Mouse (Mus musculus): ENCODE measurements around the gene Sirt3. TPM values are rescaled to one million over a fixed set of nuclear protein-coding genes. Genes with fewer than 3 reads are reported as not detected.

Gene Sirt3
- polyA plus RNA-seq, 1 experiment from 2014 or later, result 66.9 TPM

DNA sequence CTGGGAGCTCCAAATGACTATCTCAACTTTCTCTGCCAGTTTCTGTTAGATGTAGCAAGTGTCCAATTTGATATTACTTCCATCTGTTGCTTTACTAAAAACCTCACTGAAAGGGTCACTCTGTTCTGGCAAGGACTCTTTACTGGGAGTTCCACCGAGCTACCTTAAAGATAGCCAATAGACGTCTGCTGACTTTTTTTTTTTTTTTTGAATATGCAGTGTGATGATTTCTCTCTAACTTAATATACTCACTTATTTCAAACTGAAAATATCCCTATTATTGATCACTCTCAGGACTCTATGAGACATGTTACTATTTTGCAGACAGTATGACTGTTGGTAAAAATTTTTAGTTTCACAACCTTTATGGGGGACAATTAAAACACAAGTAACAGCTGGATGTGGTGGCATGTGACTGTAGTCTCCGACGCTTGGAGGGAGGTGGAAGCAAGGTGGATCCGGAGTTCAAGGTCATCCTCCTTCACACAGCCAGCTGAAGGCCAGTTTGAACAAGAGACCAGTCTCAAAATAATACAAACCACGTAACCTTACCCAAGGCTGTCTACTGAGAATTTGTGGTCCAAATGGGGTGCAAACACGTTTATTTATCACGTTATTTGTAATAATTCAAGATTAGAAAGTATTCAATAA lies 1.1 kb downstream of the Sirt3 start:
- no peak for DNase-seq
- H3K27me3 ChIP-seq (ENCODE audit: insufficient read depth, low read length), result no peaks in the 10 kb centered on the region
- H3K9me3 ChIP-seq (ENCODE audit: low read length), result no peaks in the 10 kb centered on the region
- H3K9ac ChIP-seq (replicated peaks), result peak overlapping the region; percentile 90
- H3K4me2 ChIP-seq (ENCODE audit: low read depth, low read length), result peak overlapping the region; percentile 89
- peak overlapping the region; percentile 88 for H3K4me3 ChIP-seq (ENCODE audit: low read depth, low read length)
- peaks cover 19% of the 10 kb centered on the region for H3K36me3 ChIP-seq (replicated peaks; ENCODE audit: insufficient read depth, low read length)
- peak overlapping the region; percentile 93 for H3K27ac ChIP-seq (ENCODE audit: low read depth)
- H3K4me1 ChIP-seq (ENCODE audit: insufficient read depth), result peaks cover 22% of the 10 kb centered on the region
- no peak for TF ChIP-seq EP300 (IDR thresholded peaks at IDR 0.05; ENCODE audit: low read depth)
- TF ChIP-seq CTCF (IDR thresholded peaks at IDR 0.05; ENCODE audit: low read depth), result no peak
- peak; percentile 9; the same call in 1 of the 2 replicates for ATAC-seq
- whole genome bisulfite sequencing (ENCODE audit: insufficient replicate concordance), result 2% methylated on average over 8 of the region's 8 CpGs

DNA sequence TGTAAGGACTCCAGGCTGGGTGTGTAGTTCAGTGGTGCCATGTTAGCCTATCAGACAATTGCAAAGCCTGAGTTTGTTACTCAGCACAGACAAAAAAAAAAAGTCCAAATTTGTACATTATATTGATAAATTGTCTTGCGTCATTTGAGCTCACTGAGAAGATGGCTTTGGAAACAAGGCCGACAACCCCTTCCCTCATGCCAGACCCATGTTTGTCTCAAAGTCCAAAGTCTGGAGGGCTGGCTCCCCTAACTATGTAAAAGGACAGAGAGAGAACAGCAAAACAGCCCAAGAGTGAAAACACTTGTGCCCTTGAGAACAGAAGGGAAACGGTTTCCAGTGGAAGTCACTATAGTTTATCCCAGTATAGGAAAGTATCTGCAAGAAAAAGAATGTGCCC lies 1.7 kb downstream of the Sirt3 start:
- TF ChIP-seq EP300 (IDR thresholded peaks at IDR 0.05; ENCODE audit: low read depth), result peak; percentile 74
- TF ChIP-seq CTCF (IDR thresholded peaks at IDR 0.05; ENCODE audit: low read depth), result no peak
- DNase-seq, result peak; percentile 46
- H3K4me1 ChIP-seq (ENCODE audit: insufficient read depth), result peaks cover 22% of the 10 kb centered on the region
- 28% methylated on average over 3 of the region's 3 CpGs for WGBS (ENCODE audit: insufficient replicate concordance)
- peak overlapping the region; percentile 90; the same call in 1 of the 2 replicates for H3K9ac ChIP-seq (replicated peaks)
- peak overlapping the region; percentile 93 for H3K27ac ChIP-seq (ENCODE audit: low read depth)
- no peaks in the 10 kb centered on the region for H3K27me3 ChIP-seq (ENCODE audit: insufficient read depth, low read length)
- no peaks in the 10 kb centered on the region for H3K9me3 ChIP-seq (ENCODE audit: low read length)
- peak overlapping the region; percentile 89 for H3K4me2 ChIP-seq (ENCODE audit: low read depth, low read length)
- peak overlapping the region; percentile 88; the same call in 1 of the 2 replicates for H3K4me3 ChIP-seq (ENCODE audit: low read depth, low read length)
- peak; percentile 66 for ATAC-seq
- H3K36me3 ChIP-seq (replicated peaks; ENCODE audit: insufficient read depth, low read length), result peaks cover 17% of the 10 kb centered on the region

- Histone ChIP-seq H3K36me3 (replicated peaks; ENCODE audit: insufficient read depth, low read length) (peaks cover 23% of the 10 kb centered on the region), H3K4me2 (ENCODE audit: low read depth, low read length) (peak overlapping the region; percentile 89), H3K27ac (ENCODE audit: low read depth) (peak overlapping the region; percentile 93), H3K4me1 (ENCODE audit: insufficient read depth) (peaks cover 25% of the 10 kb centered on the region), H3K27me3 (ENCODE audit: insufficient read depth, low read length) (no peaks in the 10 kb centered on the region), H3K9ac (replicated peaks) (peak overlapping the region; percentile 47), H3K4me3 (ENCODE audit: low read depth, low read length) (no peak overlapping the region), H3K9me3 (ENCODE audit: low read length) (no peaks in the 10 kb centered on the region)
- ATAC-seq (no peak), DNase-seq (no peak)
- TF ChIP-seq CTCF (IDR thresholded peaks at IDR 0.05; ENCODE audit: low read depth) (no peak), EP300 (IDR thresholded peaks at IDR 0.05; ENCODE audit: low read depth) (no peak)
- 32% methylated on average over 7 of the region's 7 CpGs for WGBS (ENCODE audit: insufficient replicate concordance)
Measured at GRCm38 (mm10) chr7:140879355-140879754, 2.8 kb downstream of the Sirt3 start.

GRCm38 (mm10) chr7:140877364-140877763 lies 4.7 kb downstream of the Sirt3 start:
- TF ChIP-seq EP300 (IDR thresholded peaks at IDR 0.05; ENCODE audit: low read depth) (no peak), CTCF (IDR thresholded peaks at IDR 0.05; ENCODE audit: low read depth) (no peak)
- WGBS (ENCODE audit: insufficient replicate concordance), result 48% methylated on average over 6 of the region's 6 CpGs
- H3K4me1 ChIP-seq (ENCODE audit: insufficient read depth), result peaks cover 20% of the 10 kb centered on the region
- no peak overlapping the region for H3K9ac ChIP-seq (replicated peaks)
- H3K9me3 ChIP-seq (ENCODE audit: low read length), result no peaks in the 10 kb centered on the region
- no peak overlapping the region for H3K4me3 ChIP-seq (ENCODE audit: low read depth, low read length)
- DNase-seq, result no peak
- H3K4me2 ChIP-seq (ENCODE audit: low read depth, low read length), result no peak overlapping the region
- no peak for ATAC-seq
- no peaks in the 10 kb centered on the region for H3K27me3 ChIP-seq (ENCODE audit: insufficient read depth, low read length)
- H3K27ac ChIP-seq (ENCODE audit: low read depth), result no peak overlapping the region
- peaks cover 25% of the 10 kb centered on the region for H3K36me3 ChIP-seq (replicated peaks; ENCODE audit: insufficient read depth, low read length)

- Histone ChIP-seq H3K4me2 (ENCODE audit: low read depth, low read length) (no peak overlapping the region), H3K4me3 (ENCODE audit: low read depth, low read length) (no peak overlapping the region), H3K27ac (ENCODE audit: low read depth) (peak overlapping the region; percentile 48; the same call in 1 of the 2 replicates), H3K9me3 (ENCODE audit: low read length) (no peaks in the 10 kb centered on the region), H3K27me3 (ENCODE audit: insufficient read depth, low read length) (no peaks in the 10 kb centered on the region), H3K9ac (replicated peaks) (no peak overlapping the region), H3K4me1 (ENCODE audit: insufficient read depth) (peaks cover 14% of the 10 kb centered on the region), H3K36me3 (replicated peaks; ENCODE audit: insufficient read depth, low read length) (peaks cover 39% of the 10 kb centered on the region)
- peak; percentile 46; the same call in 1 of the 2 replicates for ATAC-seq
- TF ChIP-seq EP300 (IDR thresholded peaks at IDR 0.05; ENCODE audit: low read depth) (no peak), CTCF (IDR thresholded peaks at IDR 0.05; ENCODE audit: low read depth) (no peak)
- WGBS (ENCODE audit: insufficient replicate concordance), result 44% methylated on average over 4 of the region's 4 CpGs
- no peak for DNase-seq
Measured at GRCm38 (mm10) chr7:140874224-140874623, 7.9 kb downstream of the Sirt3 start.

GRCm38 (mm10) chr7:140864761-140865160 lies 17.3 kb downstream of the Sirt3 start:
- no peaks in the 10 kb centered on the region for H3K27me3 ChIP-seq (ENCODE audit: insufficient read depth, low read length)
- H3K36me3 ChIP-seq (replicated peaks; ENCODE audit: insufficient read depth, low read length), result peaks cover 70% of the 10 kb centered on the region
- no peak overlapping the region for H3K9ac ChIP-seq (replicated peaks)
- H3K4me2 ChIP-seq (ENCODE audit: low read depth, low read length), result no peak overlapping the region
- no peak overlapping the region for H3K4me3 ChIP-seq (ENCODE audit: low read depth, low read length)
- TF ChIP-seq EP300 (IDR thresholded peaks at IDR 0.05; ENCODE audit: low read depth) (no peak), CTCF (IDR thresholded peaks at IDR 0.05; ENCODE audit: low read depth) (no peak)
- H3K4me1 ChIP-seq (ENCODE audit: insufficient read depth), result no peaks in the 10 kb centered on the region
- no peaks in the 10 kb centered on the region for H3K9me3 ChIP-seq (ENCODE audit: low read length)
- DNase-seq (no peak), ATAC-seq (no peak)
- H3K27ac ChIP-seq (ENCODE audit: low read depth), result no peak overlapping the region
- 89% methylated on average over 12 of the region's 12 CpGs for whole genome bisulfite sequencing (ENCODE audit: insufficient replicate concordance)

Measured in liver, postnatal 0 days (tissue).